Mouse (Mus musculus) layer of hippocampus, postnatal 10 days (tissue): ENCODE measurements at regions not wholly inside any gene's neighbourhood (a gene's known extent, or its start where the extent isn't known, plus 50 kb on each side); places are given as distances from the start of the nearest gene placed in this dataset.

Experiments used
- DNase-seq, 2 experiments: peaks; one replicate each; pipeline ENCODE4 v3.0.0; 2021; ENCODE audit warnings: low spot score in 2 of 2

DNA sequence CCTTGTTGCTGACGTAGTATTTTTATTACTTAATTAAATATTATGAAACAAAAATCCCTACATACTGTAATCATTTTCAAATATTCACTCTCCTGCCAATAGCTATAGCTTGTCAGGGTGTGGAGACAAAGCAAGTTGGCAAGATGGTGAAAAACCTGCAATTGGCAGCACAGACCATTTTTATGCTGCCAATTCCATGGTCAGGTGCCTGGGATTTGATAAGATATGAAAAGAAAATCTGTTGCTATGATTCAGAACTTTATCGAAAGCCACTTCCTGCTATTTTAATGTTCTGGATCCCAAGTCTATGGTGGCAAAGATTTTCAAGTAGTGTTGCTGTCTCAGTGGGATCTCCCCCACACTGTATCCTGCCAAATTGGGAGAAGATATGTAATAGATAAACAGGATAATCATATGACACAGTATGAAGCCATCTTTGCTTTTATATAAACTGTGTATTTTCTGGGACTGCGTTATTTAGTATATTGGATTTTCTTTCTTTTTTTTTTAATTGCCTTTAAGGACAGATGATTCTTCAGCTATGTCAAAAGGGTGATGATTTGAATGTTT, 165.3 kb upstream of the Lrrc3b start:
- DNase-seq, result no peak

DNA sequence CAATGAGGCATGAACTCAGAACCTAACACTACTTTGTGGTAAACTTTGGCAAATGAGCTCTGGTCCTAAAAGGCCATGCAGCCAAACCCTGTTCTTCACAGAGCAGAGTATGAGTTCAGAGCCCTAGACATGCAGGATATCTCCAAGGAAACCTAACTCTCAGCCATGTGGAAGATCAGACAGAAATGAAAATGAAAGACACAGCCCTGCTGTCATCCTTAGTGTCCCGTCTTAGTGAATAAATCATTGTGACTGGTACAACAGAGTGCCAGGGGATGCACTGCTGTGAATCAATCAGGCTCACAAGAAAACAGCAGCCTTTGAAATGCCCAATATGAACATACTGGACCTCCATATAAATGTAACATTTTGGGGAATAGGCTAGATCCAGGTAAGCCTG, 171.4 kb upstream of the Lrrc3b start:
- DNase-seq, result no peak

DNA sequence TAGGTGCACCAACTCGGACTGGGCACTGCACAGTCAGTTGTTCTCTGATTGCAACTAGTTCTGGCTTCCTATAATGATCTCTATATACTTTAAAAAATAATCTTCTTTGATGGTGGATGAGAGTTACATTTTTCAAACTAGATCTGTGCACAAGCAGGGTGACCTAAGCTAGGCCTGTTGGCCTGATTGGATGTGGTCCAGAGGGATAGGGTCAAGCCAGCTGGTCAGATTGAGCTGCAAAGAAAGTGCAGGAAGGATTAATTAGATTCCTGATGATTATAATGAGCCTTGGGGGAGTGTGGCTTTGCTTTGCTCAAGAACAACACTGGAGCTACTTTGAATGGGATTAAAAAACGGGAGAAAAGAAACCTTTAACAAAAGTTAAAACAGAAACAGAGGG, 195.8 kb upstream of the Lrrc3b start:
- DNase-seq, result no peak

DNA sequence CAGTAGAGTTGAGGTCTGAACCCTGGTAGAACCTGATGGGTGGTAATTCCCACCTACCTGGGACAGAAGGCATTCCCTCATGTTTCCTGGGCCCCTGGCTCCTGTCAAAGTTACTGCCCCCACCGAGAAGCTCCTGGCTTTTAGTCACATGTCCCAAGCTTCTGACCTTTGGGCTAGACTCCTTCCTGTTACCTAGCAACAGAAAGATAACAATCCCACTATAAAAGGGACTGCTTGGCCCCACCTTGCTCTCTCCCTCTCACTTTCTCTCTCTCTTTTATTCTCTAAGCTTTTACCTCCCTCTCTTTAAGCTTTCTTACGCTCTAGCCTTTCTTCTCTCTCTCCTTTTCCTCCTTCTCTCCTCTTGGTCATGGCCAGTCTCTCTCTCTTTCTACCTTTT, 198.9 kb upstream of the Lrrc3b start:
- DNase-seq, result no peak

DNA sequence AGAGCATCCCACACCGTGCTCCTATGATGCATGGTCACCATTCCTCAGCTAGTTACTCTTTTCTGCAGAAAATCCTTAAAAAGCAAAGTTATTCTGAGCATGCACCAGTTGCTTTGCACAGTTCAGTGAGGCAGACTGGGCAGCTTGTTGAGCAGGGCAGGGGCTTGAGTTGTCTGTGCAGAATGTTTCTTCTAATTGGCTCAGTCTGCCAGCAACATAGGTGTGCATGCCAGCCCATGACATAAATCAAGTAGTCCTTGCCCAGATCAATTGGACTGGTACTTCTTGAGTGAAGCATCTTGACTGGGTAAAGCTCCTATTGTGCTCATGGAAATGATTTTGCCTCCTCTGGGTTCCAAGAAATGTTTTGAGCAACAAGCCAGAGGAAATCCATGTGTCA, 200.1 kb upstream of the Lrrc3b start:
- peak; percentile 12 to 25 for DNase-seq

DNA sequence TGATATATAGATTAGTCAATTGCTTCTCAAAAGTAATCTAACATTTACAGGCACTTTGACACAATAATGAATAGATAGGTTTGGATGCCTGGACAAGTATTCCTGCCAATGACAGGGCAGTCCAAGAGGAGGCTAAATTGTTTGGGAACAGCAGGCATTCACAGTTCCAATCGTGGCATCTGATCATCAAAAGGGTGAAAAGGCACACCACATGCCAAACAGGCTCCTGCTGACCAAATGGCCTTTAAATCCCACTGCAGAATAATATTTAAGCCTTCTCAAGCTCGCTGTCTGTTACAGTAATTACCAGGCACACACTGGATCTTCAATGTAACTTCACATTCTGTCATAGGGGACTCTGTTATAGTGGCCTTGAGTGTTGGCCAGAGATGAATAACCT, 222.1 kb upstream of the Lrrc3b start:
- DNase-seq, result no peak

DNA sequence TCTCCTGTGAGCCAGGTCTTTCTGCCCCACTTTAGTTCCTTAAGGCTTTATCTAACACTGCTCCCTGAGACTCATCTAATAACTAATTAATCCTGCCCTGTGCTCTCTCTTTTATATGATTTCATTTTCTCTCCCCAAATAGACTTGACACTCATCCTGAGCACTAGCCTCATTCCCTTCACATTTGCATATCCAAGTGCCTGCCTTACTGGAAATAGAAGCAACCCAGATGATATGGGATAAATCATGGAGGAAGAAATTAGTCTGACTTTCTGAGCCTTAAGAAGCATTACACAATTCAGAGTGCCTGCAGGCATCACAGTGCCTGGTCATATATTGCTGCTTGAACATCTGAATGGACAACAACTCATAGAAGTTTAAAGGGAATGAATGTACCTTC, 233.5 kb upstream of the Lrrc3b start:
- DNase-seq, result no peak

DNA sequence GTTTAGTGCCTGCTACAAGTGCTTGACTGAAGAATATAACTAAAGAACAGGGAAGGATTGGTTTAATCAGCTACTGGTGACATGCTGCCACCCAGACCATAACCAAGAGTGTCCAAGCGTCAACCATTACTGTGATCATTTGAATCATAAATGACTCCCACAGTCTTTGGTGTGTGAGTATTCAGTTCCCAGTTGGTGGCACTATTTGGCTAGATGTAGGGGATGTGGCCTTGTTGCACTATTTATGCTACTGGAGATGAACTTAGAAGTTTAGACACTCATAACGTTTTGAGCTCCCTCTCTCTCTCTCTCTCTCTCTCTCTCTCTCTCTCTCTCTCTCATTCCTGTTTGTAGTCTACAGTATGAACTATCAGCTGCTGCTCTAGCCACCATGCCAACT, 238.4 kb upstream of the Lrrc3b start:
- DNase-seq, result no peak

DNA sequence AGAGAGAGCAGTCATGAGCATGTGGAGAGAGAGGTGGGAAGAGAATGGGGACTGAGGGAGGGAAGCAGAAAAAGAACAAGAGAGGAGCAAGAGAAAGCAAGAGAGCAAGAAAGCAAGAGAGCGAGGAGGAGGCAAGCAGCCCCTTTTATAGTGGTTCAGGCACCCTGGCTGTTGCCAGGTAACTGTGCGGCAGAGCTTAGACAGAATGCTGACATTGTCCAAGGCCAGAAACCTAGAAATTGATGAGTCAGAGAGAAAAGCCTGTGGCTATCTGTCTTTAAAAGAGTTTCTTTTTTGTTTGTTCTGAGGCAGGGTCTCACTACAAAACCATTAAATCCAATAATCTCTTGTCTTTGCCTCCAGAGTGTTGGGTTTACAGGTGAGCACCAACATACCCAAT, 240.7 kb upstream of the Lrrc3b start:
- DNase-seq, result no peak

DNA sequence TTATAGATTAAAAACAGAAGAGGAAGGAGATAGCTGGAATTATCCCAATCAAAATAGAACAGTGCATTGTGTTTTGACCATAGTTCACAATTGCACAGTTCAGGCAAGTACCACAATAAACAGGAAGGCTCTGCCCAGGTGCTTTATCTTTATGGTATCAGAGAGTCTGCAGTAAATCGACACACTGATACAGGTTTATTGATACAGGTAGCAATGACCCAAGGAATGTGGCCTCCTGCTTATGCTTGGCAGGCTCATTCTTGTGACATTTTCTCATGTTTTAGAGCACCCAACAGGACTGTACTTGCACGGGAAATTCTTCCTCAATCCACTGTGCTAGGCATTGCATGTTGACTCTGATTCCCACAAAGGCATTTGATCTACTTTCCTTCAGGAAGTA, 259.2 kb upstream of the Lrrc3b start:
- no peak for DNase-seq

DNA sequence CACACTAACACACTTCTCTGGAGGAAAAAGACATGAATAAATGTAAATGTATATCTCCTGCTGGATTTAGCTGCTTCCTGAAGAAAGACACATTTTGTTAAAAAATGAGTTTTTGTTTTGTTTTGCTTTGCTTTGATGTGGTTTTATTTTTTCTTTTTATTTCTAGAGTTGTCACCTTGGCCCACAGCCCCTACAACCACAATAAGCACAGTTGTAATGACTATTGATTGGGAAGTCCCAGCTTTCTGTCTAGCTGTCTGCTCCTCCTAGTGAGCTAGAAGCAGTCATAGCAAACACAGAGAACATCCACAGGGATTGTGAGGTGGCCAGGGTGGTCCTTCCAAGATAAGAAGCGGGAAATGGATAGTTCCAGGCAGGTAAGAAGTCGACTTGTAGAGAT, 259.8 kb upstream of the Lrrc3b start:
- no peak for DNase-seq

DNA sequence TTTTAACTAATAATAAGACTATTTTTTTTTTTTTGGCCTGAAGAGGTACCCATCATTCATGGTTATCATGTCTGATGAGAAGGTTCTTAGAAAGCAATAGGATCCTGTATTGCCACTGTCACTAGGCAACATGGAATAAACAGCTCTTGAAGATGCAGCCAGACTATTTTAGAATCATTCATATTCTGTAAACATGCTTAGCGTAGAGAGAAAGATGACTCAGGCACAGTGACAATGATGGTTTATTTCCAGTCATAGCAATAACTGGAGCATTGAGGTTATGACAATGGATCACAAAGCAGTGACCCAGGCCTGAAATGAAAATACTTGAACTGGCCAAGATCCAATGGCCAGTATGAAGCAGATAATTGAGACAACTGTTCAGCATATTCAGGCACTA, 283.3 kb upstream of the Lrrc3b start:
- DNase-seq, result no peak

DNA sequence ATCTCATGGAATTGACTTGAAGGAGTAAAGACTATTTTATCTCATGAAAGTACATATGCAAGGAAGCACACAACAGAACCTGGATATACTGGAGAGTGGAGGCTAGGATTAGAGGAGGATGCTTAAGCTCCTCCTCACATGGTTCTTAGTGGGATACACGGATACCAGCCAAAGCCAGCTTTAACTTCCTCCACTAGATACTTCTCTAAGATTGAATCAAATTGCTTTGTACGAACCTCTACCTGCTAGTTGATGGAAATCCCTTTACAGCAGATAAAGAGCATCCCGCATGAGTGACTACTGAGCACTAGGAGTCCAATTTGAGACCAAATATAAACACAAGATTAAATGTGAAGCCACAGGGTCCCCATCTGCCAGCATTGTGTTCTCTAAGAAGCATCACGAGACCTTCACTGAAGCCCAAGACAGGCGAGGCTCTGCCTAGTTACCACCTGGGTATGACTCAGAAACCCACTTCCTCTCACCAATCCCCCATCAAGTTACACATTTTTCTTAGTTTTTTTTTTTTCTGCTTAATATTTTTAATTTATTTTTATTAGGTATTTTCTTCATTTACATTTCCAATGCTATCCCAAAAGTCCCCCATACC, 307.9 kb upstream of the Lrrc3b start:
- DNase-seq, result no peak

DNA sequence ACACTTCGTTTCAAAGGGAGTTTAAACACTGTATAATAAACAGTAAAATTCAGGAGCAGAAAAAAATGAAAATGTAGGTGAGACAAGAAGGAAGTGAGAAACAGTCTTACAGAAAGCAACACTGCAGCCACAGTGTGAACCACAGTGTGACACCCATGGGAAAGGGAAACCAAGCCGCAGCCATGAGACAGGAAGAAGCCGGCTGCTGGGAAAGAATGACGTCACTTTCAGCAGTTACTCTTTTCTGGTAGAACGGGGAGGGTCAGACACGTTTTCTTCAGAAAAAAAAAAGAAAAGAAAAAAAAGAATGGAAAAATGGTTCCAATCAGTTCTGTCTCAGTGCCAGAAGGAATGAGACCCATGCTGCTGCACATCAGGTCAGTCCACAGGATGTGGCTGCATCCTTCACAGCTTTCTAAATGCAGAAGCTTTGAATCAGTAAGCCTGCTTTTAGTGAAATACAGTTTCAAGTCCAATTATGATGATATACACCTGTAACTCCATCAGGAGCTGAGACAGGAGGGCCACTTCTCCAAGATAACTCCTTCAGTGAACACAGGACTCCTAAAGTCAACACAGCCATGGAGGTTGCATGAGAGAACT, 331.2 kb upstream of the Lrrc3b start:
- DNase-seq, result no peak

DNA sequence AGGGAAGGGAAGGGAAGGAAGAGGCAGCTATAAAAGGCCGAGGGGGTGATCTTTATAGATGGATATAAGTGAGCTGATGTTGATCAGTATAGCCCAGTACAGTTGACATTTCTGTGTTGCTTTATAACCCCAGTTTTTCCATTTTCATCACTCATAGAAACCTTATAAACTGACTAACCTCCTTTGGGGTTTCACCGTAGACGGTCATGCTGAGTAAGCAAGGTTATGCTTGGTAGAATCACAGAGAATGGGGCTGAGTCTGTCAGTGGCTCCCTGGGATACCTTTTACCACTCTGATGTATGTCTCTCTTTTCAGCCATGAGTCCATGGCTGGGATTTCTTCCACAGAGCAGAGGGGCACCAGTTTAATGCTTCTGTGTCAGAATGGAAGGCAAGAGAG, 345.9 kb upstream of the Lrrc3b start:
- no peak for DNase-seq

DNA sequence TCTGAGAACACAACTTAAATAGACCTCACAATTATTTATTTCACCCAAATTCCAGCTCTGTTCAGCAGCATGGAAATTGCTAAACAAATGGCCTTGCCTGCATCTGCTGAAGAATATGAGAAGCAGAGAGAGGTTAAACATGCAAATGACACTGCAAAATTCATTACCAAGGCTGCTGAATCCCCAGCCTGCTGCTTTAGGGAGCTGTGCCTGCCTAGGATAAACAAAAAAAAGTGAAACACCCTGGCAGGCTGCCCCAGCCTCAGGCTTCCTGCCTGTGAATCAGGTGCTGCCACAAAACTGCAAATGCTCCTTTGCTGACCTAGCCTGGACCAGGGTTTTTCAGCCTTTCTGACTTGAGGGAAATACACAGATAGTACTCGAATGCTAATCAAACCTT, 346.4 kb upstream of the Lrrc3b start:
- peak; percentile 6 to 20 for DNase-seq

DNA sequence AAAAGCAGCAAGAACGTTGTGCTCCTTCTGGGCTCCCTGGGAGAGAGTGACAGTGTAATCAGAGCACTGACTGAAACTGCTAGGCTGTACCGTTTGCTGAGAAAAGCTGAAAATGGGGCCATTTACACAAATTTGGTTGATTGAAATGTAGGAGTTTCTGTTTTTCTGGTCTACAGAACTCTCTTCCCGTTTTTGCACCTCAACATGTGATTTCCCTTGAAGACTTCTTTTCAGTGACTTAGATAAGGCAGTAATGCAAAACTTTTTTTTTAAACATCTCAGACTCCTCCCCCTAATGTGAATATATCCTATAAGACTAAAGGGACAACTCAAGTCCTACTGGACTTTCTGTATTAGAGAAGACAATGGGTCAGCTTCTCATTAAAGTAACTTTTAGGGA, 356.9 kb upstream of the Lrrc3b start:
- no peak for DNase-seq

DNA sequence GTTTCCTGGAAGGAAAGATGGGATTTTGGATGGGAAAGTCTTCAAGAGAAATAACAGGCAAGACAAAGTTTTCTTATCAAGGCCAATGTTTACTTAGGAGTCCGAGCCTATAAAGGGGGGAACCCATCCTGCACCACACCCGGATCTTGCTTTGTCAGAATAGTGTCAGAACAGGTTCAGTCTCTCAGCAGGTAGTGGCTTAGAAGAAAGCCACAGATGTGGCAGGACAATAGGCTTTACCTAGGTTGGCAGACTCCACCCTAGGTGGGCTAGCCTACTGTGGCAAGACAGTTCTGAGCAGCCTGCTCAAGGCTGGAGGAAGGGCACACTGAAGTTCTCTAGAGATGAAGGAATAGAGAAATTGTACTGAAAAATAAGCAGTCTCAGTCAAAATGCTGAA, 358.2 kb upstream of the Lrrc3b start:
- DNase-seq, result no peak

DNA sequence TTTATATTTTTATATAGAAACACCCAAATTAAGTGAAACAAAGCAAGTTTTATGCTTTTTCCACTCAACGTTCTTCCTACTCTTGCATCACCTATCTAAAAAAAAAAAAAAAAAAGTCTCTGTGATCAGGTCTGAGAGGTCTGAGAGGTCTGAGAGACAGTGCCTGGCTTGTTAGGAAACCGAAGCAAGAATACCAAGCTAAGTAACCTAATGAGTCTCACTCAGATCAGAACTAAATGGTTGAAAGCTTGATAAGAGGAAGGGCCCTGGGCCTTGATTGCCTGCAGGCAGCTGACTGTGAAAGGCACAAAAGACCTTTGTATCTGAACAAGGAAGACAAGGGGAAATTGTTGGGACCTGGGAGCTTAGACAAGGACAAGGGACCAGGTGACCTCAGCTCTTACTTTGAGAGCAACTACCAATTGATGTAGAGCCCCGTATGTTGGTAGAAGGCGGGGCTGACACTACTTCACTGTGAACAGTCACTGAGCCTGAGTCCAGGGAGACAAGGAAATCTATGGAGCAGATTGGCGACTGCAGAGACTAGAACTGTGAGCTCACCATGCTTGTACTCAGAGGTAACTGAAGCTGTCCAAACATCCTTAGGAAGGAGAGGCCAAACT, 362.8 kb upstream of the Lrrc3b start:
- DNase-seq, result no peak

DNA sequence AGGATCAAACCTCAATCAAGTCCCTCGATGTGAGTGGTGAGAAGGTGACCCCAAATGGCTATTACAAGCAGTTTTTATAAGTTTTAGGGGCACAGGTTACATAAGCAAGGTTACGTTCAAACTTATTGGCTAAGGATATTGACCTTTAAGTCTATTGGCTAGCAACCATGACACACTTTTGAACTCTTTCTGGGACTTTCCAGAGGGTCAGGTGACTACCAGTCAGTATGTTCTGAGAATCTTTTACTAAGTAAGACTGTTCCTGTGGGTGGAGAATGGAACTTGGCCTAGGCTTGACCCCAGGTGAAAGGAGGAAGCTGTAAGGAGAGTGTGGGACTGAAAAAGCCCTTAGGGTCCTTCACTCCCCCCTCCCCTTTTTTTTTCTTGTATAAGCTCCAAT, 370.3 kb upstream of the Lrrc3b start:
- no peak for DNase-seq

DNA sequence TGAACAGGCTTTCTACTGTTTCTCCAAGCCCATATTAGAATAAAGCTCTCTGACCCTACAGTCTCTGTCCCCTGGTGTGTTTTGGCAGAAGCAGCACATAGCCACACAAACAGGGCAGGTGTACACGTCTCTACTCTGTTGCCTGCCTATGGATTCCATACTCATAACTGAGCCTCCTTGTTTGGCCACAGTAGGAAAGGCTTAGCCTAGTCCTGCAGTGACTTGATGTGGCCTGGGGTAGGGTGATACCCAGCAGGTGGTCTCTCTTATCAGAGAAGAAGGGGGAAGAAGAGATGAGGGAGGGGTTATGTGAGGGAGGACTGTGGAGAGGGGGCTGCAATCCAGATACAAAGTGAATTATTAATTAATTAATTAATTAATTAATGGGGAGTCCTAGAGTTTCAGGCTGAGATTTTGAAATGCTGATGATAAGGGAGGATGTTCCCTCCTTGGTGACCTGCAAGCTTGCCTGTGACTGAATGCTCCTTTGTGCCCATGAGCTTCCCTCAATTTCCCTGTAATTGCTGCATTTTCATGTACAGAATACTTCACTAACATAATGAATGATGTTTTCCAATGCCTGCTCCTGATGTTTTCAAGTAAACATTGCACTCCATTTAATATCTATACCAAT, 402.7 kb upstream of the Lrrc3b start:
- DNase-seq, result no peak

DNA sequence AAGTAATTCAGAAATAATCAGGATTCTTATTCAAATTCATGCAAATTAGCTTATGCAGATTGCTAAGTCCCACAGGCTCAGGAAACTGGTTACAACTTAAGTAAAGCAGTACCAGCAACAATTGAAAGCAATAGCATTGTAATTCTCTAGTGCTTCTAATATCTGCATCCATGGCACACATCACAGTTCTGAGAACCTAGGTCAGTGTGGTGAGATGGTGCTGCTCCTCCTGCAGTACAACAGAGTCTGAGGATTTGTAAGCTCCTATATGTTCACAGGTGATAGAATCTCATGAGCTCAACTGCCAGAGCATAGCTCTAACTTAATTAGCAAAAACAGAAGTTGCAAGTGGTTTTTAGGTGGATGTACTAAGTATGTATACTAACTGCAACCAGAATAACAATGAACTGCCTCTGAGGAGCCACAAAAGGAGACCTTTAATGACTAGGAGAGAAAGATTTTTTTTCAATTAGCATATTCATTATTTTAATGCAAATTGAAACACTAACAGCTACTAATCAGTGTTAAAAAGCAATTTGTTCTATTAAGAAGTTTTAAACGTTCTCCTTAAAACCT, 403.3 kb upstream of the Lrrc3b start:
- DNase-seq, result no peak
